Mouse (Mus musculus) heart, adult 11 months (tissue): ENCODE data around the gene Slc30a3.

ENCODE experiments used
- DNase-seq: peaks from one replicate; pipeline ENCODE4 v3.0.0; 2022

Slc30a3 gene

DNA sequence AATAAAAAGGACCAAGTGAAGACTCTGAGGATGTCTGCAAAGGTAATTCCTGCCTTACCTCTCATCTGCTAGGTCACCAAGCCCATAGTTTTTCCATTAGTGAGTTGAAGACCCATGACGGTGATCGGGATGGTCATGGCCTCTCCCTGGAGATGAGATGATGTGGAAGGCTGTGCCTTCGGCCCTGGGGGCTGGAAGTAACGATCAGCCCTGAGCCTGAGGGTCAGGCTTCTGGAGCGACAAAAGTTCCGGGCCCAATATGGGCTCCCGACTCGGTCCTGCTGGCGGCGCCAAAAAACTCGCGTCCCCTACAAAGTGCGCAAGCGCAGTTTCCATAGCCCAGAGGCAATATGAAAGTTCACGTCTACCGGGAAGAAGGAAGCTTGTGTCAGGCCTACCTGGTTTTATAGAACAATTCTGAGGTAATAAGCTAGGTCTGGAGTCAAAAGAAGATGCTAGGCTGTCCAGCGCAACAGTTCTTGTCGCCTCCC, at the start of gene Slc30a3:
Gene Slc30a3 (minus strand): TSS at position 238 of the 491 bp plus-strand sequence.
- DNase-seq, result peak; percentile 87

GRCm38 (mm10) chr5:31154152-31154553, 46.1 kb upstream of the Slc30a3 start, which contains the start of gene Mpv17:
Gene Mpv17, minus strand, starts transcription at chr5:31154251.
- peak; percentile 99 for DNase-seq

- peak; percentile 96 for DNase-seq
These were observed 45.6 kb upstream of the Slc30a3 start for GRCm38 (mm10) chr5:31153516-31154151.

GRCm38 (mm10) chr5:31151746-31152145, 43.7 kb upstream of the Slc30a3 start:
- DNase-seq, result peak; percentile 96

DNA sequence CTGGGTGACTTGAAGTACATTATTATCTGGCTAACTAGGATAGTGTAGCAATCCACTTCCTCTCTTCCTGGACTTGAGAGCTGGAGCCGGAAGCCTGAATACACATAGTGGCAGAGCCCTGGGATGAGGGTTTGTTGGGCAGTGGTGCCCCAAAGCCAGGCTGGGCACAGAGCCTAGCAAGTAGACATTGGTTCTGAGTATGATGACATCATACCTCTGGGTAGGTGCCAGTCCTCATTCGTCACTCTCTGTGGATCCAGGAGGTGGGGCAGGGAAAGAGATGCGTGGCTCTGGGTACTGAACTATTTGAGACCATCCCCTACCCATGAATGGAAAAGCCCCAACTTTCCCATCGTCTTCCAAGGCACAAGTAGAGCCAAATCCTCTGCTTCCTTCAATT, 41.7 kb upstream of the Slc30a3 start:
- peak; percentile 92 for DNase-seq

- DNase-seq, result peak; percentile 88
These were observed 31.0 kb upstream of the Slc30a3 start for GRCm38 (mm10) chr5:31138968-31139425.

GRCm38 (mm10) chr5:31138241-31138967, 30.4 kb upstream of the Slc30a3 start, which contains the start of gene Ucn:
Gene Ucn, minus strand, starts transcription at chr5:31138829.
- peak; percentile 91 for DNase-seq

DNA sequence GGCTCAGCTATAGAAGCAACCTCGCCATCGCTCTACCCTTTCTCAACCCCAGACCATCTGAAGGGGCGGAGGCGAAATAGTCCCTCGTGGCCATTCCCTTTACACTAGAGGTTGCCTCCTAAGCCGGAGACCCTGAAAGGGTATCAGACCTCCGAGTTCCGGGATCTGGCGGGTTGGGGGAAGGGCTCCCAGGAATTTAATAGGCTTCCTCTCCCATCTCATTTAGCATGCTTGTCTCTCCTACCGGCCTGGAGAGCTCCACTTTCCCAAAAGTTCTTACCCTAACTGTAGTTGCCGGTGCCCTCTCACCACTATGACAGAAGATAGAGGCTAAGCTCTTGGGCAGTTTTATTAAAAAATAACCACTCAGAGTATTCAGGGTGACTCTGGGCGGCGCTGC, 29.6 kb upstream of the Slc30a3 start:
- peak; percentile 61 for DNase-seq

- DNase-seq, result peak; percentile 90
These were observed 28.8 kb upstream of the Slc30a3 start for GRCm38 (mm10) chr5:31136730-31137424.

- DNase-seq, result no peak
These were observed 18.0 kb upstream of the Slc30a3 start for GRCm38 (mm10) chr5:31126050-31126449.

- no peak for DNase-seq
These were observed 15.4 kb upstream of the Slc30a3 start for GRCm38 (mm10) chr5:31123481-31123880.

DNA sequence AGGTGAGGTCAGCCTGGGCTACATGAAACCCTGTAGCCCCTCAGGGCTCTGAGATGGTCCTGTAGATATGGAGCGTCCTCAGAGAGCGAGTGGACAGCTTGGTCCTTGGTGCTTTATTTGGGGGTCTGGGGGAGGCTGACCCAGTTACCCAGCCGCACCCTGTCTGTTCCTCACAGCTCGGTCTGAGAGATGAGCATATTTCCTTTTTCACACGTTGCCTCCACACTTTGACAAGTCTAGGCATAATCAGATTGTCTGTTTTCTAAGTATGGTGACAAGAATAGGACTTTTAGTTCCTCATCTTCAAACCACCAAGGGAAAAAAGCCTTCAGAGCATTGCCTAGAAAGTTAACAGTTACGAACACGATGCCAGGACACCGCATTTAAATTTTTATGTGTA, 13.1 kb upstream of the Slc30a3 start:
- peak; percentile 73 for DNase-seq

GRCm38 (mm10) chr5:31116912-31117311, 8.9 kb upstream of the Slc30a3 start:
- DNase-seq, result peak; percentile 91

GRCm38 (mm10) chr5:31116354-31116753, 8.3 kb upstream of the Slc30a3 start, which contains the start of gene Trim54:
Gene Trim54, plus strand, starts transcription at chr5:31116712.
- peak; percentile 98 for DNase-seq

DNA sequence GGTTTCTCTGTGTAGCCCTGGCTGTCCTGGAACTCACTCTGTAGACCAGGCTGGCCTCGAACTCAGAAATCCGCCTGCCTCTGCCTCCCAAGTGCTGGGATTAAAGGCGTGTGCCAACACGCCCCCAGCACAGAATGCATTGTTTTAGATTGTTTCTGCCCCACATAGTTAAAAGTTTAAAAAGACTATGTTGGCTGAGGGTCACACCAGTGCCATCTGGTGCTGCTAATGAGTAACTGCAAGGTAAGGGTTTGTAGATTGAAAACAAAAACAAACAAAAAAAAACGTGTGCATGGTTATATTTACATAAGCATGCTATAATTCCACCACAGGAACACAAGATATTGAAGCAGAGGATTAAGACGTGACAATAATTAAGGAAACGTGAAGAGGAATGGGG, 2.7 kb upstream of the Slc30a3 start:
- no peak for DNase-seq

DNA sequence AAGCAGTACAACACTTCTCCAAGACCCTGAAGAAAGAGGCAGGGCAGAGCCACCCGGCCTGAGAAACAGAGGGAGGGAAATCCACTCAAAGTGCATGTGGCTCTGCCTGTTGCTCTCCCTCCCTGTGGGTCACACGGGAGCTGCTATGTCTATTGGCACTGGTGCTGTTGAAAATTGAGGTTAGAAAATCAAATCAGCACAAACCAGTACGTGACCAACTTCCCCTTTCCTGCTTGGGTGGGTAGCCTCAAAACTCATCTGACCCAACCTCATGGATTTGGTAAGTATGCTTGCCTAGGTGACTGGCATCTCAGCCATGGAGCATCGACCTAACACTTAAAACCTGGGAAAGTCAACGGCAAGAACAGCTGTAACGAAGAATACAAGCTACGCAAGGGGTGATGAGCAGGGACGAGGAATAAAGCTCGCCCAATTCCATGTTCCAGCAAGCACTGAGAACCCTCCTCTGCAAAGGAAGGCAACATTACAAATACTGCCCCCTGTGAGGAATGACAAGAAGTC, 2.2 kb downstream of the Slc30a3 start, which contains the start of gene Dnajc5g:
Gene Dnajc5g (plus strand): TSS at position 472 of the 522 bp plus-strand sequence.
- peak; percentile 72 for DNase-seq

GRCm38 (mm10) chr5:31095711-31096480, 12.1 kb downstream of the Slc30a3 start:
- peak; percentile 84 for DNase-seq

DNA sequence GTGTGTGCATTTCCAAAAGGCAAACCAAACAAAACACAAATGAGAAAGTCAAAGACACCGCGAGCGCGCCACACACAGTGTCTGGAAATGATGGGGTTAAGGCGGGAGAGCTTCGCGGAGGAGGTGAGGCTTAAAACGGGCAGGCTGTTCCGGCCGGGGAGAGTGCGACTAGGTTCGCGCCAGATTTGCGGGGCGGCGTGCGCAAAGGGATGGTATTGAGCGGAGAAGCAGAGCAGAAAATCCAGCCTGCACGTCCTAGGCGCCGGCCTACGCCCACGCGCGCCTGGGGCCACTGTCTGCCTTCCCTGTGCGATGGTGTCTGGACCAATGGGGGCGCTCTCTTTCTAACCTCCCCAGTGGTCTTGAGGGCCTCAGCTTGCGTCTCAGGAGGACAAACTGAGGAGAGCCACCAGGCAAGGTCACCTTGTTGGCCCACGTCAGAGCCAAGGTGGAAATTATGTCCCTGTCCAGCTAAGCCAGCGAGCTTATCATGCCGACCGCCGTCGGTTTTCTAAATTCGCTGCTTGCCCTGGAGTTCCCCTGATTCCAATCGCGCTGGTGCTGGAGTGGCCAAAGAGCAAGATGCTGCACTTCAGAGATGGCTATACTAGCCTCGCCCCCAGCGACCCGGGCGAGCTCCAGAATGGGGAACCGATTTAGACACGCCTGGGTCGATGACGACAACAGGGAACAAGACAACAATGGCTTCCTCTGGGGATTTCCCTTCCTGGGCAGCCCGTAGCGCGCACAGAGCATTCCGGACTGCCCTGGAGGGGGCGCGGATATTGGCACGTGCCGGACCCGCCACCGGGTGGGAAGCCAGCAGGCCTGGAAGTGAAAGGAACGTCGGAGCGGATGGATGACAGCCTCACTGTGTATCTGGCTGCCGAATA, 13.0 kb downstream of the Slc30a3 start:
- DNase-seq, result peak; percentile 98

DNA sequence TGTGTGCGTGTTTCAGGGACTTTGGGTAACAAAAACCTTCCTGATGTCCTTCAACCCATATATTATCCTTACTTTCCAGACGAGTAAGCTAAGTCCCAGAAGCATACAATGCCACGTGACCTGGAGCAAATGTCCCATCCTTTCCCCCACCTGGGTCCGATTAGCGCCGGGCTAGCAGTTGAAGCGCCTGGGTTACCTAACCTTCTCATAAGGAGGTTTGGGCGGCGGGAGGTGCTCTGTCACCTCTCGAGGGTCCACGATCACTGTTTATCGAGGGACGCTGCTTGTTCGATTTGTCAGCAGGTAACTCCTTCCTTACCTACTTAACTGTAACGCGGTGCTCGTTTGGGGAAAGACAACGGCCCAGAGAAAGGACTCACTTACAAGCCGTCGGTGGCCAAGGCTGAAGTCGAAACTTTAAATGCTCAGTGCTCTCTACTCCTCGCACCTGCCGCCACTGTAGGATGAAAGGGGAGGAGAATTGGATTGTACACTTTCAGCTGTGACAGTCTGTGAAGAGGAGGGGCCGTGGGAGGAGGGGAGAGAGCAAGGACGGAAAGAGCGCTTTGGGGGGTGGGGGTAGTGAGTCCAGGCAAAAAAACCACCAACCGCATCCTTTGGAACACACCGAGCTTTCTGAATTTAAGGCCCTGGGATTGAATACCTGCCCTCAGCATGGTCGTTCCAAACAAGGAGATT, 13.8 kb downstream of the Slc30a3 start:
- DNase-seq, result peak; percentile 88
